Mouse (Mus musculus) natural killer cell, adult 2 months (primary cell): ENCODE measurements at regions not wholly inside any gene's neighbourhood (a gene's known extent, or its start where the extent isn't known, plus 50 kb on each side); places are given as distances from the start of the nearest gene placed in this dataset.

Experiments
- DNase-seq, 2 experiments: peaks; one replicate each; pipeline ENCODE4 v3.0.0; 2022; ENCODE audit warnings: low spot score in 2 of 2

- peak; percentile 54 to 71 for DNase-seq
Observed at GRCm38 (mm10) chr10:67663028-67663427, 114.3 kb upstream of the Ado start.

GRCm38 (mm10) chr10:67661666-67662065 lies 112.9 kb upstream of the Ado start:
- DNase-seq: no peak

GRCm38 (mm10) chr10:67658005-67658545 lies 109.3 kb upstream of the Ado start:
- peak in 1 of 2 experiments; percentile 22 for DNase-seq

GRCm38 (mm10) chr10:67657305-67657704 lies 108.5 kb upstream of the Ado start:
- DNase-seq: no peak

- no peak for DNase-seq
Observed at GRCm38 (mm10) chr10:67654518-67654917, 105.8 kb upstream of the Ado start.

GRCm38 (mm10) chr10:67652300-67652699 lies 103.5 kb upstream of the Ado start:
- DNase-seq: no peak

GRCm38 (mm10) chr10:67651386-67651785 lies 102.6 kb upstream of the Ado start:
- no peak for DNase-seq

GRCm38 (mm10) chr10:67647777-67648727 lies 99.3 kb upstream of the Ado start:
- no peak for DNase-seq

- peak; percentile 38 to 45 for DNase-seq
Observed at GRCm38 (mm10) chr10:67646659-67647559, 98.2 kb upstream of the Ado start.

GRCm38 (mm10) chr10:67645821-67646220 lies 97.1 kb upstream of the Ado start:
- DNase-seq: no peak

GRCm38 (mm10) chr10:67644280-67644679 lies 95.5 kb upstream of the Ado start:
- DNase-seq: peak; percentile 32 to 44

GRCm38 (mm10) chr10:67643685-67644084 lies 94.9 kb upstream of the Ado start:
- DNase-seq: peak in 1 of 2 experiments; percentile 14

GRCm38 (mm10) chr10:67637339-67637738 lies 88.6 kb upstream of the Ado start:
- peak; percentile 16 to 38 for DNase-seq

GRCm38 (mm10) chr10:67636569-67636968 lies 87.8 kb upstream of the Ado start:
- DNase-seq: peak; percentile 47 to 63

GRCm38 (mm10) chr10:67634795-67635194 lies 86.0 kb upstream of the Ado start:
- DNase-seq: no peak

- peak in 1 of 2 experiments; percentile 39 for DNase-seq
Observed at GRCm38 (mm10) chr10:67633063-67633462, 84.3 kb upstream of the Ado start.

- peak in 1 of 2 experiments; percentile 26 for DNase-seq
Observed at GRCm38 (mm10) chr10:67623338-67623737, 74.6 kb upstream of the Ado start.

- peak; percentile 33 to 50 for DNase-seq
Observed at GRCm38 (mm10) chr10:67620018-67620417, 71.3 kb upstream of the Ado start.

GRCm38 (mm10) chr10:67618112-67618511 lies 69.4 kb upstream of the Ado start:
- DNase-seq: no peak

GRCm38 (mm10) chr10:67615016-67615415 lies 66.3 kb upstream of the Ado start:
- DNase-seq: no peak

- DNase-seq: peak; percentile 67 to 80
Observed at GRCm38 (mm10) chr10:67610689-67611088, 61.9 kb upstream of the Ado start.

- DNase-seq: no peak
Observed at GRCm38 (mm10) chr10:67608033-67608432, 59.3 kb upstream of the Ado start.
